ENCODE assay signal across 11 mouse cellular contexts in genomic region chr14:101586096-101586495, GRCm38 (mm10). TPM values are rescaled to one million over a fixed set of nuclear protein-coding genes. Genes with fewer than 3 reads are reported as not detected.
DNase-seq lines count a peak whose midpoint lies in the region; ATAC-seq and TF ChIP-seq lines count a peak whose summit lies in the region.
"Had no signal": no experiment of that assay in that cellular context is flagged by ENCODE, and none has a peak within 500 bp of the region (broad histone marks: within the 10 kb centered on the region; RNA-seq: fewer than 3 reads in every experiment).

No protein-coding gene starts in this region.

- no peak for ATAC-seq in hindbrain, postnatal 0 days
- no peak for ATAC-seq in hindbrain, embryonic 12.5 days (ENCODE audit: low FRiP score)
- ATAC-seq in forebrain, postnatal 0 days, result no peak

- H3K27ac ChIP-seq in hindbrain, postnatal 0 days, result no peak overlapping the region
- H3K27ac ChIP-seq in hindbrain, embryonic 12.5 days, result no peak overlapping the region
- H3K27ac ChIP-seq in forebrain, postnatal 0 days (ENCODE audit: low read depth, low read length), result no peak overlapping the region
- H3K27ac ChIP-seq: embryonic facial prominence, embryonic 15.5 days; limb, embryonic 15.5 days; neural tube, embryonic 12.5 days had no signal

- no peak overlapping the region for H3K9ac ChIP-seq in hindbrain, postnatal 0 days (replicated peaks; ENCODE audit: low read length)
- H3K9ac ChIP-seq in hindbrain, embryonic 12.5 days, result no peak overlapping the region
- H3K9ac ChIP-seq in forebrain, postnatal 0 days, result no peak overlapping the region
- H3K9ac ChIP-seq: embryonic facial prominence, embryonic 15.5 days; limb, embryonic 15.5 days; neural tube, embryonic 12.5 days had no signal

- H3K36me3 ChIP-seq in hindbrain, postnatal 0 days (ENCODE audit: insufficient read depth, low read length), result no peaks in the 10 kb centered on the region
- H3K36me3 ChIP-seq in hindbrain, embryonic 12.5 days, result no peaks in the 10 kb centered on the region
- H3K36me3 ChIP-seq in forebrain, postnatal 0 days (ENCODE audit: insufficient read depth), result no peaks in the 10 kb centered on the region
- H3K36me3 ChIP-seq: embryonic facial prominence, embryonic 15.5 days; limb, embryonic 15.5 days; neural tube, embryonic 12.5 days had no signal

- peak; percentile 14 for DNase-seq in hindbrain, postnatal 0 days (ENCODE audit: low spot score)
- DNase-seq in adrenal gland, postnatal 36 days, result peak; percentile 63 to 65
- peak; percentile 43 to 56 for DNase-seq in cerebellum, postnatal 14 days
- DNase-seq in kidney, postnatal 36 days, result peak; percentile 28 to 44
- DNase-seq in spleen, postnatal 14 days (ENCODE audit: low spot score in 2 of 2), result no peak
- no peak for DNase-seq in forebrain, postnatal 0 days
- DNase-seq: thymus, postnatal 14 days had no signal

- no peak for TF ChIP-seq CTCF in hindbrain, postnatal 0 days (IDR thresholded peaks at IDR 0.05; ENCODE audit: low read depth)
- no peak for TF ChIP-seq CTCF in forebrain, postnatal 0 days (IDR thresholded peaks at IDR 0.05; ENCODE audit: low read depth)

- H3K27me3 ChIP-seq in hindbrain, postnatal 0 days (ENCODE audit: insufficient read depth, low read length), result no peaks in the 10 kb centered on the region
- no peaks in the 10 kb centered on the region for H3K27me3 ChIP-seq in hindbrain, embryonic 12.5 days
- no peaks in the 10 kb centered on the region for H3K27me3 ChIP-seq in forebrain, postnatal 0 days (ENCODE audit: insufficient read depth, low read length)
- H3K27me3 ChIP-seq: embryonic facial prominence, embryonic 15.5 days; limb, embryonic 15.5 days; neural tube, embryonic 12.5 days had no signal

- WGBS in hindbrain, postnatal 0 days, result 52% methylated on average over 7 of the region's 7 CpGs
- WGBS in hindbrain, embryonic 12.5 days, result 70% methylated on average over 7 of the region's 7 CpGs
- WGBS in forebrain, postnatal 0 days, result 64% methylated on average over 7 of the region's 7 CpGs

- no peak overlapping the region for H3K4me3 ChIP-seq in hindbrain, postnatal 0 days (ENCODE audit: low read length)
- no peak overlapping the region for H3K4me3 ChIP-seq in hindbrain, embryonic 12.5 days
- no peak overlapping the region for H3K4me3 ChIP-seq in forebrain, postnatal 0 days (ENCODE audit: low read depth, low read length)
- H3K4me3 ChIP-seq: embryonic facial prominence, embryonic 15.5 days; limb, embryonic 15.5 days; neural tube, embryonic 12.5 days had no signal

- H3K9me3 ChIP-seq in hindbrain, postnatal 0 days (ENCODE audit: low read length), result no peaks in the 10 kb centered on the region
- no peaks in the 10 kb centered on the region for H3K9me3 ChIP-seq in hindbrain, embryonic 12.5 days (replicated peaks)
- no peaks in the 10 kb centered on the region for H3K9me3 ChIP-seq in forebrain, postnatal 0 days (ENCODE audit: low read length)
- H3K9me3 ChIP-seq: embryonic facial prominence, embryonic 15.5 days; limb, embryonic 15.5 days; neural tube, embryonic 12.5 days had no signal

- H3K4me1 ChIP-seq in hindbrain, postnatal 0 days (ENCODE audit: insufficient read depth, low read length), result peaks cover 4% of the 10 kb centered on the region; the same call in 1 of the 2 replicates
- no peaks in the 10 kb centered on the region for H3K4me1 ChIP-seq in hindbrain, embryonic 12.5 days
- H3K4me1 ChIP-seq in forebrain, postnatal 0 days (ENCODE audit: insufficient read depth), result no peaks in the 10 kb centered on the region
- H3K4me1 ChIP-seq: embryonic facial prominence, embryonic 15.5 days; limb, embryonic 15.5 days; neural tube, embryonic 12.5 days had no signal

- H3K4me2 ChIP-seq in hindbrain, postnatal 0 days (ENCODE audit: low read depth, low read length), result no peak overlapping the region
- H3K4me2 ChIP-seq in hindbrain, embryonic 12.5 days (replicated peaks), result no peak overlapping the region
- no peak overlapping the region for H3K4me2 ChIP-seq in forebrain, postnatal 0 days (ENCODE audit: low read depth)
- H3K4me2 ChIP-seq: embryonic facial prominence, embryonic 15.5 days; limb, embryonic 15.5 days; neural tube, embryonic 12.5 days had no signal

RNA-seq across cellular contexts. Expression of gene Tbc1d4, which starts 22.9 kb away (rescaled TPM):
- total RNA-seq in hindbrain, postnatal 0 days (2014; rRNA removed), result 25.0 and 29.5 TPM in 2 replicates
- polyA plus RNA-seq in hindbrain, postnatal 0 days (2015; fragmentation: Nextera tagmentation; extraction: Ambion mirVana), result 9.7 and 11.5 TPM in 2 replicates
- polyA plus RNA-seq in hindbrain, embryonic 12.5 days (2016; fragmentation: Nextera tagmentation; extraction: Ambion mirVana), result 10.7 and 11.2 TPM in 2 replicates
- total RNA-seq in adrenal gland, postnatal 36 days (2021), result 10 to 100 TPM; 43.4 to 84.5 TPM
- total RNA-seq in forebrain, postnatal 0 days (2014; rRNA removed), result 10.8 and 14.7 TPM in 2 replicates
- polyA plus RNA-seq in forebrain, postnatal 0 days (2015; fragmentation: Nextera tagmentation; extraction: Ambion mirVana), result 5.2 and 6.9 TPM in 2 replicates

RNA-seq across cellular contexts. Expression of gene Commd6, which starts 54.4 kb away (rescaled TPM):
- total RNA-seq in hindbrain, postnatal 0 days (2014; rRNA removed), result 27.7 and 52.3 TPM in 2 replicates
- 88.5 and 92.2 TPM in 2 replicates for polyA plus RNA-seq in hindbrain, postnatal 0 days (2015; fragmentation: Nextera tagmentation; extraction: Ambion mirVana)
- 89.2 and 100 TPM in 2 replicates for polyA plus RNA-seq in hindbrain, embryonic 12.5 days (2016; fragmentation: Nextera tagmentation; extraction: Ambion mirVana)
- total RNA-seq in adrenal gland, postnatal 36 days (2021), result 10 to 100 TPM; 83.8 to 95.3 TPM
- total RNA-seq in forebrain, postnatal 0 days (2014; rRNA removed), result 44.9 and 49.5 TPM in 2 replicates
- polyA plus RNA-seq in forebrain, postnatal 0 days (2015; fragmentation: Nextera tagmentation; extraction: Ambion mirVana), result 71.4 and 72.4 TPM in 2 replicates

Comparison
In these comparisons a context has a peak if more than half of its experiments do, and no peak if none do; other contexts are left out.
1. DNase-seq: peak in hindbrain, postnatal 0 days (single experiment), adrenal gland, postnatal 36 days (2 of 2), cerebellum, postnatal 14 days (2 of 2) and kidney, postnatal 36 days (2 of 2); none in spleen, postnatal 14 days (0 of 2) and forebrain, postnatal 0 days (single experiment).